Mouse (Mus musculus): ENCODE data around the gene Entpd5.

GRCm38 (mm10) chr12:84423990-84424389 lies 15.2 kb upstream of the Entpd5 start:
- TF ChIP-seq POLR2A (IDR thresholded peaks at IDR 0.05; ENCODE audit: low read depth, low read length) (no peak), CTCF (IDR thresholded peaks at IDR 0.05; ENCODE audit: extremely low read depth, insufficient read depth, insufficient read length, insufficient replicate concordance) (no peak)
